Mouse (Mus musculus) MEL (cell line): ENCODE results near the gene Cdk20.

Source experiments
- CTCF ChIP-seq, 3 experiments: IDR thresholded peaks in 2 of 3; conservative IDR thresholded peaks in 1 of 3; 2 replicates each; pipeline ENCODE4 v1.5.1; 2011 to 2012; ENCODE audit warnings: low read length in 3 of 3, low read depth in 2 of 3, mild to moderate bottlenecking in 2 of 3, improper control_type of control experiment in 1 of 3, inconsistent platforms in 1 of 3, mixed read lengths in 1 of 3, moderate library complexity in 1 of 3; ENCODE audit not compliant: control insufficient read depth in 1 of 3, insufficient read depth in 1 of 3, poor library complexity in 1 of 3, severe bottlenecking in 1 of 3
- EP300 ChIP-seq, 2 experiments: IDR thresholded peaks; 2 replicates each; pipeline ENCODE4 v1.6.1; 2011; ENCODE audit warnings: improper control_type of control experiment in 2 of 2, low read length in 2 of 2, low read depth in 1 of 2, mild to moderate bottlenecking in 1 of 2
- GABPA ChIP-seq: IDR thresholded peaks from 2 replicates; pipeline ENCODE4 v1.6.1; 2012; ENCODE audit warnings: low read depth, mild to moderate bottlenecking, inconsistent platforms, low read length, improper control_type of control experiment, moderate library complexity
- JUND ChIP-seq: IDR thresholded peaks from 2 replicates; pipeline ENCODE4 v1.6.1; 2011; ENCODE audit warnings: low read depth, mild to moderate bottlenecking, improper control_type of control experiment, low read length
- MAX ChIP-seq: IDR thresholded peaks from 2 replicates; pipeline ENCODE4 v1.6.1; 2011; ENCODE audit warnings: low read length, improper control_type of control experiment
- NELFE ChIP-seq: IDR thresholded peaks from 2 replicates; pipeline ENCODE4 v1.6.1; 2011; ENCODE audit warnings: low read depth, low read length, improper control_type of control experiment
- POLR2A ChIP-seq, 2 experiments: IDR thresholded peaks; 2 replicates each; pipeline ENCODE4 v1.6.1; 2011 to 2012; ENCODE audit warnings: low read length in 2 of 2, mild to moderate bottlenecking in 2 of 2, control low read depth in 1 of 2, improper control_type of control experiment in 1 of 2, low read depth in 1 of 2, moderate library complexity in 1 of 2; ENCODE audit not compliant: control insufficient read depth in 1 of 2, insufficient read depth in 1 of 2, poor library complexity in 1 of 2
- POLR2AphosphoS5 ChIP-seq: IDR thresholded peaks from 2 replicates; pipeline ENCODE4 v1.6.1; 2012; ENCODE audit warnings: low read depth, borderline replicate concordance, mild to moderate bottlenecking, inconsistent platforms, low read length, moderate library complexity, mixed read lengths
- RAD21 ChIP-seq: IDR thresholded peaks from 2 replicates; pipeline ENCODE4 v1.6.1; 2011; ENCODE audit warnings: mild to moderate bottlenecking, low read depth, low read length, improper control_type of control experiment
- SIN3A ChIP-seq: IDR thresholded peaks from 2 replicates; pipeline ENCODE4 v1.6.1; 2012; ENCODE audit warnings: low read length, improper control_type of control experiment, inconsistent platforms
- TAL1 ChIP-seq: IDR thresholded peaks from 2 replicates; pipeline ENCODE4 v1.6.1; 2012; ENCODE audit warnings: mild to moderate bottlenecking, inconsistent platforms, low read length, moderate library complexity, mixed read lengths
- TBP ChIP-seq: IDR thresholded peaks from 2 replicates; pipeline ENCODE4 v1.8.0; 2011; ENCODE audit warnings: low read depth, low read length, improper control_type of control experiment
- USF1 ChIP-seq: IDR thresholded peaks from 2 replicates; pipeline ENCODE4 v1.6.1; 2014; ENCODE audit warnings: low read depth, mild to moderate bottlenecking, inconsistent platforms, low read length, improper control_type of control experiment, moderate library complexity
- USF2 ChIP-seq, 2 experiments: IDR thresholded peaks; 2 replicates each; pipeline ENCODE4 v1.6.1; 2011 to 2012; ENCODE audit warnings: improper control_type of control experiment in 2 of 2, low read length in 2 of 2, borderline replicate concordance in 1 of 2, inconsistent platforms in 1 of 2, low read depth in 1 of 2, mild to moderate bottlenecking in 1 of 2; ENCODE audit not compliant: insufficient read depth in 1 of 2

DNA sequence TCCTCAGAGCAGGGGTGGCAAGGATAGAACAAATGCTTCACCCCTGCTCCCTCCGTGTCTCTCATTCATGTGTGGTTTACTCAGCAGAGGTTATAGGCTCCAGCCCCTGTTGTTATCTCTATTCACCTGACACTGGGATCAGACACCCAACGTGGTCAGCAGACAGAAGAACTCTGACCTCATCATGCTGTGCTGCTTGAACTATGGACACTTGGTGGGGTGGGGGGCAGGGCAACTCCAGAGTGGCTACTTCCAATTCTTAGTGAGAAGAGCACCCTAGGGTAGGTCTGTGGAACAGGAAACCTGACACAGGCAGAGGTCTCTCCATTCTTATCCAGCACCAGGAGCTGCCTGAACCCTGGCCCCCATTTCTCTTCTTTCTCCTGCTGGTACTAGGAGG lies 46.1 kb upstream of the Cdk20 start:
- TF ChIP-seq TAL1 (no peak), NELFE (no peak), POLR2A (IDR thresholded peaks at IDR 0.05; ENCODE audit: control insufficient read depth in 1 of 2, insufficient read depth in 1 of 2, low read depth in 1 of 2, low read length in 2 of 2, poor library complexity in 1 of 2) (no peak), JUND (no peak), SIN3A (no peak), TBP (no peak), CTCF (IDR thresholded peaks at IDR 0.05 in 2 of 3, conservative IDR thresholded peaks at IDR 0.05 in 1 of 3; ENCODE audit: control insufficient read depth in 1 of 3, insufficient read depth in 1 of 3, low read depth in 2 of 3, low read length in 3 of 3, poor library complexity in 1 of 3, severe bottlenecking in 1 of 3) (no peak), EP300 (IDR thresholded peaks at IDR 0.05; ENCODE audit: low read depth in 1 of 2, low read length in 2 of 2) (no peak), USF2 (IDR thresholded peaks at IDR 0.05; ENCODE audit: borderline replicate concordance in 1 of 2, insufficient read depth in 1 of 2, low read depth in 1 of 2, low read length in 2 of 2) (no peak), USF1 (no peak), GABPA (no peak), POLR2AphosphoS5 (no peak), MAX (no peak), RAD21 (no peak)
